Mouse (Mus musculus) layer of hippocampus, adult 9-11 months (tissue): ENCODE data around the gene Gm14434.
"Not testable (repeated sequence)": the region's sequence is repeated elsewhere in the genome, so short reads cannot be mapped to it uniquely, and the experiment has no call there.

ENCODE experiments used
- DNase-seq: peaks from one replicate; pipeline ENCODE4 v3.0.0; 2022

Gm14434 gene

GRCm38 (mm10) chr2:176486683-176487082, at the start of gene Gm14434:
Gene Gm14434, minus strand, starts transcription at chr2:176486783.
- not testable (repeated sequence) for DNase-seq

GRCm38 (mm10) chr2:176520756-176521155, 34.2 kb upstream of the Gm14434 start, which contains the start of gene Zfp967:
Gene Zfp967, plus strand, starts transcription at chr2:176521056.
- not testable (repeated sequence) for DNase-seq

- not testable (repeated sequence) for DNase-seq
These were observed 63.3 kb downstream of the Gm14434 start, which contains the start of gene Gm14435 for GRCm38 (mm10) chr2:176423294-176423693. Gene Gm14435, plus strand, starts transcription at chr2:176423594.
